Mouse (Mus musculus) heart, embryonic 16.5 days (tissue): ENCODE measurements around the gene Col26a1. TPM values are rescaled to one million over a fixed set of nuclear protein-coding genes. Genes with fewer than 3 reads are reported as not detected.

Experiments used
- ATAC-seq: fragments of 200-750 bp; cut with Nextera tagmentation; replicated peaks from 2 replicates; pipeline ENCODE4 v1.8.0; 2017; ENCODE audit warnings: moderate number of reproducible peaks; ENCODE audit not compliant: insufficient read depth, low FRiP score; ENCODE audit errors: extremely low read depth
- H3K27ac ChIP-seq: fragments of 300-500 bp; sonication (generic); 2 replicates; pipeline ENCODE4 v1.5.1; 2014; ENCODE audit warnings: mild to moderate bottlenecking, low read length, control low read depth, moderate library complexity
- H3K27me3 ChIP-seq: fragments of 300-500 bp; sonication (generic); 2 replicates; pipeline ENCODE4 v1.6.1; 2014; ENCODE audit warnings: low read length, mixed read lengths; ENCODE audit not compliant: control insufficient read depth, insufficient read depth
- H3K36me3 ChIP-seq: fragments of 300-500 bp; sonication (generic); 2 replicates; pipeline ENCODE4 v1.6.1; 2014; ENCODE audit not compliant: control insufficient read depth, insufficient read depth
- H3K4me1 ChIP-seq: fragments of 300-500 bp; sonication (generic); 2 replicates; pipeline ENCODE4 v1.6.1; 2014; ENCODE audit warnings: low read length, mixed read lengths; ENCODE audit not compliant: control insufficient read depth, insufficient read depth
- H3K4me2 ChIP-seq: fragments of 300-500 bp; sonication (generic); 2 replicates; pipeline ENCODE4 v1.6.1; 2014; ENCODE audit warnings: low read depth, mild to moderate bottlenecking, control low read depth, low read length
- H3K4me3 ChIP-seq: fragments of 300-500 bp; sonication (generic); 2 replicates; pipeline ENCODE4 v1.5.1; 2014; ENCODE audit warnings: mild to moderate bottlenecking, control low read depth, low read length
- H3K9ac ChIP-seq: fragments of 300-500 bp; sonication (generic); 2 replicates; pipeline ENCODE4 v1.6.1; 2014; ENCODE audit warnings: low read length, control low read depth
- H3K9me3 ChIP-seq: fragments of 300-500 bp; sonication (generic); replicated peaks from 2 replicates; pipeline ENCODE4 v1.6.1; 2016; ENCODE audit warnings: low read length; ENCODE audit not compliant: control insufficient read depth
- WGBS: fragments of 180-500 bp; shearing (Covaris S2); extraction: QIAGEN DNeasy Blood & Tissue Kit; methylation state at CpG from one replicate; pipeline ENCODE4 v1.1.7; 2014; 5-methylcytosine and 5-hydroxymethylcytosine counted together
- polyA plus RNA-seq: library from polyadenylated mRNA; unstranded; fragments of >200 nt; fragmentation: Nextera tagmentation; extraction: Ambion mirVana; gene quantifications from 2 replicates; pipeline ENCODE4 v1.2.1, GENCODE M21; 2015

Gene Col26a1
- polyA plus RNA-seq, 1 experiment from 2014 or later, result 9.0 TPM

GRCm38 (mm10) chr5:136886957-136887356 is 3.9 kb upstream of the Col26a1 start:
- peaks cover 7% of the 10 kb centered on the region for H3K4me1 ChIP-seq
- H3K9me3 ChIP-seq, result 0 out of 2 replicates have a peak, but pooled peaks cover 2% of the 10 kb centered on the region
- H3K27me3 ChIP-seq, result peaks cover 26% of the 10 kb centered on the region
- ATAC-seq, result no peak
- H3K9ac ChIP-seq, result no peak overlapping the region
- H3K4me3 ChIP-seq, result no peak overlapping the region
- H3K27ac ChIP-seq, result no peak overlapping the region
- no peak overlapping the region for H3K4me2 ChIP-seq
- H3K36me3 ChIP-seq, result no peaks in the 10 kb centered on the region
- WGBS, result 33% methylated on average over 7 of the region's 7 CpGs

GRCm38 (mm10) chr5:136882055-136882787 is 788 bp downstream of the Col26a1 start:
- Histone ChIP-seq H3K4me1 (peaks cover 8% of the 10 kb centered on the region), H3K9me3 (no peaks in the 10 kb centered on the region), H3K27me3 (peaks cover 33% of the 10 kb centered on the region), H3K9ac (peak overlapping the region; percentile 67), H3K4me2 (peak overlapping the region; percentile 76), H3K36me3 (no peaks in the 10 kb centered on the region), H3K4me3 (peak overlapping the region; percentile 50), H3K27ac (no peak overlapping the region)
- 2% methylated on average over 47 of the region's 47 CpGs for WGBS
- ATAC-seq, result no peak

GRCm38 (mm10) chr5:136881380-136882009 is 1.5 kb downstream of the Col26a1 start:
- H3K36me3 ChIP-seq, result no peaks in the 10 kb centered on the region
- H3K27me3 ChIP-seq, result peaks cover 33% of the 10 kb centered on the region
- 4% methylated on average over 37 of the region's 39 CpGs for WGBS
- peak; percentile 73 for ATAC-seq
- H3K9me3 ChIP-seq, result no peaks in the 10 kb centered on the region
- peak overlapping the region; percentile 67 for H3K9ac ChIP-seq
- no peak overlapping the region for H3K27ac ChIP-seq
- peak overlapping the region; percentile 76 for H3K4me2 ChIP-seq
- peaks cover 8% of the 10 kb centered on the region for H3K4me1 ChIP-seq
- peak overlapping the region; percentile 50 for H3K4me3 ChIP-seq

- H3K27ac ChIP-seq, result no peak overlapping the region
Measured at GRCm38 (mm10) chr5:136880101-136880500, 2.9 kb downstream of the Col26a1 start.

GRCm38 (mm10) chr5:136874271-136874670 is 8.7 kb downstream of the Col26a1 start:
- no peaks in the 10 kb centered on the region for H3K36me3 ChIP-seq
- no peak overlapping the region for H3K9ac ChIP-seq
- H3K4me3 ChIP-seq, result no peak overlapping the region
- no peaks in the 10 kb centered on the region for H3K27me3 ChIP-seq
- no peaks in the 10 kb centered on the region for H3K9me3 ChIP-seq
- WGBS, result 56% methylated on average over 10 of the region's 10 CpGs
- no peak overlapping the region for H3K27ac ChIP-seq
- H3K4me1 ChIP-seq, result no peaks in the 10 kb centered on the region
- ATAC-seq, result no peak
- H3K4me2 ChIP-seq, result no peak overlapping the region

More at GRCm38 (mm10) chr5:136880101-136880500, 2.9 kb downstream of the Col26a1 start:
- H3K9ac ChIP-seq, result no peak overlapping the region
- H3K4me3 ChIP-seq, result no peak overlapping the region
- peaks cover 33% of the 10 kb centered on the region for H3K27me3 ChIP-seq
- H3K4me2 ChIP-seq, result no peak overlapping the region
- H3K9me3 ChIP-seq, result no peaks in the 10 kb centered on the region
- H3K4me1 ChIP-seq, result peaks cover 8% of the 10 kb centered on the region
- 76% methylated on average over 8 of the region's 8 CpGs for WGBS
- H3K36me3 ChIP-seq, result no peaks in the 10 kb centered on the region
- ATAC-seq, result no peak

GRCm38 (mm10) chr5:136872417-136872816 is 10.6 kb downstream of the Col26a1 start:
- whole genome bisulfite sequencing, result 76% methylated on average over 8 of the region's 8 CpGs
- H3K4me3 ChIP-seq, result no peak overlapping the region
- H3K27me3 ChIP-seq, result no peaks in the 10 kb centered on the region
- H3K9me3 ChIP-seq, result no peaks in the 10 kb centered on the region
- H3K36me3 ChIP-seq, result no peaks in the 10 kb centered on the region
- H3K27ac ChIP-seq, result no peak overlapping the region
- H3K4me1 ChIP-seq, result no peaks in the 10 kb centered on the region
- ATAC-seq, result no peak
- H3K9ac ChIP-seq, result no peak overlapping the region
- no peak overlapping the region for H3K4me2 ChIP-seq

GRCm38 (mm10) chr5:136869451-136870114 is 13.4 kb downstream of the Col26a1 start:
- Histone ChIP-seq H3K27ac (0 out of 2 replicates have a peak overlapping the region, but pooled peaks have one; percentile 34), H3K27me3 (no peaks in the 10 kb centered on the region), H3K9me3 (no peaks in the 10 kb centered on the region), H3K4me3 (no peak overlapping the region), H3K4me2 (no peak overlapping the region), H3K36me3 (no peaks in the 10 kb centered on the region), H3K4me1 (no peaks in the 10 kb centered on the region; the same call in 1 of the 2 replicates), H3K9ac (no peak overlapping the region)
- 50% methylated on average over 10 of the region's 10 CpGs for WGBS
- no peak; the same call in 1 of the 2 replicates for ATAC-seq

GRCm38 (mm10) chr5:136867706-136868105 is 15.3 kb downstream of the Col26a1 start:
- peaks cover 17% of the 10 kb centered on the region for H3K4me1 ChIP-seq
- peaks cover 2% of the 10 kb centered on the region; the same call in 1 of the 2 replicates for H3K27me3 ChIP-seq
- no peak overlapping the region for H3K9ac ChIP-seq
- no peak for ATAC-seq
- no peak overlapping the region for H3K27ac ChIP-seq
- H3K9me3 ChIP-seq, result no peaks in the 10 kb centered on the region
- H3K36me3 ChIP-seq, result no peaks in the 10 kb centered on the region
- no peak overlapping the region for H3K4me2 ChIP-seq
- WGBS, result 71% methylated on average over 5 of the region's 5 CpGs
- H3K4me3 ChIP-seq, result no peak overlapping the region
